Mouse (Mus musculus) liver, adult 2 months (tissue): Measurements from ENCODE around the gene Med9. TPM values are rescaled to one million over a fixed set of nuclear protein-coding genes. Genes with fewer than 3 reads are reported as not detected.

ENCODE experiments used
- DNase-seq: peaks from one replicate; pipeline ENCODE4 v3.0.0-alpha.2; 2011; ENCODE audit warnings: low read depth, low spot score; ENCODE audit errors: extremely low read depth
- H3K27ac ChIP-seq: fragments of 200-500 bp; replicated peaks from 2 replicates; pipeline ENCODE4 v1.5.1; 2012; ENCODE audit warnings: low read depth, mild to moderate bottlenecking, control low read depth, inconsistent platforms, low read length; ENCODE audit not compliant: insufficient read depth
- H3K27me3 ChIP-seq: fragments of 200-500 bp; 2 replicates; pipeline ENCODE4 v1.6.1; 2012; ENCODE audit warnings: mild to moderate bottlenecking, moderate library complexity, low read length, inconsistent platforms; ENCODE audit not compliant: control insufficient read depth, insufficient read depth
- H3K36me3 ChIP-seq: fragments of 200-500 bp; 2 replicates; pipeline ENCODE4 v1.6.1; 2012; ENCODE audit warnings: low read length, inconsistent platforms; ENCODE audit not compliant: control insufficient read depth, insufficient read depth
- H3K4me1 ChIP-seq: fragments of 200-500 bp; 2 replicates; pipeline ENCODE4 v1.6.1; 2011; ENCODE audit warnings: low read length; ENCODE audit not compliant: control insufficient read depth, insufficient read depth
- H3K4me3 ChIP-seq: fragments of 200-500 bp; 2 replicates; pipeline ENCODE4 v1.5.1; 2011; ENCODE audit warnings: low read depth, mild to moderate bottlenecking, control low read depth, low read length, moderate library complexity; ENCODE audit not compliant: insufficient read depth
- H3K79me2 ChIP-seq: fragments of 200-500 bp; 2 replicates; pipeline ENCODE4 v1.6.1; 2012; ENCODE audit warnings: inconsistent platforms, mild to moderate bottlenecking, low read length, moderate library complexity; ENCODE audit not compliant: control insufficient read depth, insufficient read depth
- H3K9ac ChIP-seq: fragments of 200-500 bp; 2 replicates; pipeline ENCODE4 v1.6.1; 2012; ENCODE audit warnings: low read depth, mild to moderate bottlenecking, control low read depth, inconsistent platforms, low read length
- CTCF ChIP-seq: fragments of 200-500 bp; IDR thresholded peaks from 2 replicates; pipeline ENCODE4 v1.5.1; 2011; ENCODE audit warnings: low read depth, low read length, control low read depth
- POLR2A ChIP-seq: fragments of 200-500 bp; IDR thresholded peaks from 2 replicates; pipeline ENCODE4 v1.6.1; 2011; ENCODE audit warnings: low read length, control low read depth; ENCODE audit not compliant: insufficient read depth; ENCODE audit errors: extremely low read depth
- WGBS: fragments of 180-500 bp; shearing (Covaris S2); methylation state at CpG from one replicate; pipeline ENCODE4 v1.1.7; 2018; 5-methylcytosine and 5-hydroxymethylcytosine counted together
- polyA plus RNA-seq: library from polyadenylated mRNA; depleted of rRNA; stranded (reverse); fragments of >200 nt; gene quantifications from 2 replicates; pipeline ENCODE4 v1.2.3, GENCODE M21; 2012; rRNA removed
- total RNA-seq: library from RNA; depleted of rRNA; stranded (reverse); fragments of >200 nt; gene quantifications from 2 replicates; pipeline ENCODE4 v1.2.3, GENCODE M21; 2014; rRNA removed

The Med9 gene
- total and polyA plus RNA-seq, 2 experiments = 4.2 to 7.8 TPM

DNA sequence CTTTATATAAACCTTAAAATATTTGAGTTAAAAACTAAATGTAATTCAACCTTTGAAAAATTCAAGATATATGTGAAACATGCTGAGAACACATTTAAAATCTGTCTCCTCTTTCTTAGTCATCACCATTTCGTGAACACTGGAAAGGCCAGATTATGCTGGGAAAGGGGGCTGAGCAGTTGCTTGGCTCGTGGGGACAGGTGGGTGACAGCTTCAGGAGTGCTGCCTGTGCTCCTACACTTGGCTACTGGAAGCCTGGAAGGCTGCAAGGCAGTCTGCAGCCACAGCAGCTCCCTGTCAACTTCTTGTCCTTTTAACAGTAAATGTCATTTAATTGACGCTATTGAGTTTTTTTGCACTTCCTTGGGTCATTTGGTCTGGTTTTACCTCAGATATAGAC, 57.9 kb downstream of the Med9 start:
- Histone ChIP-seq H3K36me3 (peaks cover 2% of the 10 kb centered on the region; the same call in 1 of the 2 replicates), H3K79me2 (peaks cover 35% of the 10 kb centered on the region), H3K4me1 (peaks cover 3% of the 10 kb centered on the region; the same call in 1 of the 2 replicates), H3K9ac (no peak overlapping the region), H3K4me3 (no peak overlapping the region), H3K27ac (no peak overlapping the region), H3K27me3 (no peaks in the 10 kb centered on the region)
- WGBS = 71% methylated on average over 3 of the region's 3 CpGs
- TF ChIP-seq CTCF (no peak), POLR2A (no peak)
- no peak for DNase-seq

GRCm38 (mm10) chr11:60009451-60009850, 61.4 kb downstream of the Med9 start:
- WGBS = 90% methylated on average over 3 of the region's 3 CpGs

DNA sequence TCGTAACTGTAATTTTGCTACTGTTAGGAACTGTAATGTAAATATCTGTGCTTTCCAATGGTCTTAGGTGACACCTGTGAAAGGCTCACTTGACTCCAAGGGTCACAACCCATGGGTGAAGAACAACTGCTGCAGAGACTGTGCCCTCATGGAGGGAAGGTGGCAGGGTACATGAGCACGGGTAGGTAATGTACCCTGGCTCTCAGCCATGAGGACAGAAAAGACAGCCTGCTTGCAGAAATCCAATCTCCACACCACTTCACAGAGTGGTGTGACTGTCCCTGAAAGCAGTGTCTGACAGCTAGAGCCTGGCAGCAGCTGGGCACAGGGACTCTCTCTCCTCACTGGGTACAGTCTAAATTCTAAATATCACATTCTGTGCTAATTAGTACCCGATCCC, 63.5 kb downstream of the Med9 start:
- H3K27ac ChIP-seq = no peak overlapping the region
- no peak for TF ChIP-seq POLR2A
- no peak for TF ChIP-seq CTCF
- peak; percentile 61 for DNase-seq
- H3K9ac ChIP-seq = no peak overlapping the region
- peaks cover 16% of the 10 kb centered on the region; the same call in 1 of the 2 replicates for H3K4me1 ChIP-seq
- no peaks in the 10 kb centered on the region for H3K27me3 ChIP-seq
- WGBS = 61% methylated on average over 3 of the region's 3 CpGs
- H3K79me2 ChIP-seq = peaks cover 40% of the 10 kb centered on the region
- H3K36me3 ChIP-seq = peaks cover 2% of the 10 kb centered on the region; the same call in 1 of the 2 replicates
- no peak overlapping the region for H3K4me3 ChIP-seq

More at GRCm38 (mm10) chr11:60009451-60009850, 61.4 kb downstream of the Med9 start:
- TF ChIP-seq CTCF (no peak), POLR2A (no peak)
- Histone ChIP-seq H3K4me3 (no peak overlapping the region), H3K27ac (no peak overlapping the region), H3K36me3 (peaks cover 2% of the 10 kb centered on the region; the same call in 1 of the 2 replicates), H3K4me1 (peaks cover 6% of the 10 kb centered on the region; the same call in 1 of the 2 replicates), H3K79me2 (peaks cover 33% of the 10 kb centered on the region), H3K27me3 (no peaks in the 10 kb centered on the region), H3K9ac (no peak overlapping the region)
- no peak for DNase-seq

Other genes with a start within 250 kb of the Med9 start
- gene Pld6, start 160.6 kb upstream of the Med9 start, total RNA-seq = 1.6 and 1.9 TPM in 2 replicates
- 3.9 and 4.3 TPM in 2 replicates for gene Pld6, start 160.6 kb upstream of the Med9 start, polyA plus RNA-seq
- gene Flcn, start 138.2 kb upstream of the Med9 start, total RNA-seq = 24.6 and 33.1 TPM in 2 replicates
- 17.9 and 31.4 TPM in 2 replicates for gene Flcn, start 138.2 kb upstream of the Med9 start, polyA plus RNA-seq
- gene Nt5m, start 108.8 kb upstream of the Med9 start, total RNA-seq = 6.9 and 9.3 TPM in 2 replicates
- gene Nt5m, start 108.8 kb upstream of the Med9 start, polyA plus RNA-seq = 19.3 and 21.6 TPM in 2 replicates
- 63.4 and 65.4 TPM in 2 replicates for gene Cops3, start 108.4 kb upstream of the Med9 start, total RNA-seq
- gene Cops3, start 108.4 kb upstream of the Med9 start, polyA plus RNA-seq = 11.8 and 12.3 TPM in 2 replicates
- 0.13 and 0.18 TPM in 2 replicates for gene Rasd1, start 16.7 kb downstream of the Med9 start, total RNA-seq
- gene Rasd1, start 16.7 kb downstream of the Med9 start, polyA plus RNA-seq = 0.15 TPM in 2 replicates
- gene Pemt, start 98.3 kb downstream of the Med9 start, total RNA-seq = 432 and 472 TPM in 2 replicates
- 1,369 and 1,396 TPM in 2 replicates for gene Pemt, start 98.3 kb downstream of the Med9 start, polyA plus RNA-seq
- 2.7 and 3.4 TPM in 2 replicates for gene Rai1, start 156.8 kb downstream of the Med9 start, total RNA-seq
- gene Rai1, start 156.8 kb downstream of the Med9 start, polyA plus RNA-seq = 9.0 and 12.9 TPM in 2 replicates